Comparison of ENCODE assay signal across 12 mouse cellular contexts in genomic region chr3:121530546-121531258, GRCm38 (mm10). TPM values are rescaled to one million over a fixed set of nuclear protein-coding genes. Genes with fewer than 3 reads are reported as not detected.
DNase-seq lines count a peak whose midpoint lies in the region; ATAC-seq and TF ChIP-seq lines count a peak whose summit lies in the region.
"Had no signal": no experiment of that assay in that cellular context is flagged by ENCODE, and none has a peak within 500 bp of the region (broad histone marks: within the 10 kb centered on the region; RNA-seq: fewer than 3 reads in every experiment).

No protein-coding gene starts in this region.

- peaks cover 38% of the 10 kb centered on the region for H3K27me3 ChIP-seq in limb, embryonic 12.5 days
- H3K27me3 ChIP-seq in limb, embryonic 10.5 days (ENCODE audit: low read depth, poor library complexity, severe bottlenecking), result peaks cover 44% of the 10 kb centered on the region
- no peaks in the 10 kb centered on the region for H3K27me3 ChIP-seq in kidney, postnatal 0 days (ENCODE audit: insufficient read depth, low read length)
- no peaks in the 10 kb centered on the region for H3K27me3 ChIP-seq in lung, postnatal 0 days (replicated peaks; ENCODE audit: insufficient read depth, low read length)

- TF ChIP-seq EP300 in lung, postnatal 0 days (IDR thresholded peaks at IDR 0.05), result peak; percentile 66; the same call in 1 of the 2 replicates

- no peak for TF ChIP-seq CTCF in brain, embryonic 14.5 days (IDR thresholded peaks at IDR 0.05; ENCODE audit: borderline replicate concordance, extremely low read depth, insufficient read depth, insufficient read length)
- no peak for TF ChIP-seq CTCF in kidney, postnatal 0 days (IDR thresholded peaks at IDR 0.05; ENCODE audit: low read depth)
- TF ChIP-seq CTCF in lung, postnatal 0 days (IDR thresholded peaks at IDR 0.05), result no peak

- TF ChIP-seq POLR2A in brain, embryonic 14.5 days (IDR thresholded peaks at IDR 0.05; ENCODE audit: borderline replicate concordance, extremely low read depth, insufficient read depth, insufficient read length, poor library complexity, severe bottlenecking), result no peak

- no peak for ATAC-seq in limb, embryonic 12.5 days (ENCODE audit: insufficient number of reproducible peaks, insufficient read depth, low FRiP score, low TSS enrichment, low read depth)
- ATAC-seq in kidney, postnatal 0 days (replicated peaks; ENCODE audit: low FRiP score, low read depth), result peak; percentile 69
- ATAC-seq in lung, postnatal 0 days, result peak; percentile 55

- no peaks in the 10 kb centered on the region for H3K36me3 ChIP-seq in limb, embryonic 12.5 days
- H3K36me3 ChIP-seq in limb, embryonic 10.5 days, result no peaks in the 10 kb centered on the region
- H3K36me3 ChIP-seq in kidney, postnatal 0 days (ENCODE audit: insufficient read depth, low read length), result no peaks in the 10 kb centered on the region
- no peaks in the 10 kb centered on the region for H3K36me3 ChIP-seq in lung, postnatal 0 days (ENCODE audit: insufficient read depth, low read length)
- H3K36me3 ChIP-seq: midbrain, embryonic 10.5 days had no signal

- H3K4me3 ChIP-seq in limb, embryonic 12.5 days (replicated peaks), result no peak overlapping the region
- H3K4me3 ChIP-seq in limb, embryonic 10.5 days, result no peak overlapping the region
- no peak overlapping the region for H3K4me3 ChIP-seq in kidney, postnatal 0 days (replicated peaks; ENCODE audit: low read depth, low read length)
- H3K4me3 ChIP-seq in lung, postnatal 0 days (ENCODE audit: low read depth, low read length), result peak overlapping the region; percentile 2; the same call in 1 of the 2 replicates
- H3K4me3 ChIP-seq: midbrain, embryonic 10.5 days had no signal

- no peak overlapping the region for H3K9ac ChIP-seq in limb, embryonic 12.5 days (replicated peaks)
- no peak overlapping the region for H3K9ac ChIP-seq in kidney, postnatal 0 days (ENCODE audit: low read depth, low read length)
- H3K9ac ChIP-seq in lung, postnatal 0 days (replicated peaks; ENCODE audit: low read depth), result no peak overlapping the region

- H3K4me1 ChIP-seq in limb, embryonic 12.5 days (replicated peaks), result peaks cover 35% of the 10 kb centered on the region
- H3K4me1 ChIP-seq in limb, embryonic 10.5 days, result peaks cover 22% of the 10 kb centered on the region
- peaks cover 18% of the 10 kb centered on the region; the same call in 1 of the 2 replicates for H3K4me1 ChIP-seq in kidney, postnatal 0 days (replicated peaks; ENCODE audit: insufficient read depth, low read length)
- H3K4me1 ChIP-seq in lung, postnatal 0 days (ENCODE audit: insufficient read depth, low read depth, low read length), result peaks cover 4% of the 10 kb centered on the region; the same call in 1 of the 2 replicates

- 72% methylated on average over 10 of the region's 10 CpGs for WGBS in limb, embryonic 12.5 days
- WGBS in limb, embryonic 10.5 days, result 78% methylated on average over 10 of the region's 10 CpGs
- 38% methylated on average over 10 of the region's 10 CpGs for WGBS in kidney, postnatal 0 days
- WGBS in lung, postnatal 0 days, result 34% methylated on average over 10 of the region's 10 CpGs

- peak overlapping the region; percentile 18; the same call in 1 of the 2 replicates for H3K27ac ChIP-seq in limb, embryonic 12.5 days
- H3K27ac ChIP-seq in limb, embryonic 10.5 days, result no peak overlapping the region
- H3K27ac ChIP-seq in kidney, postnatal 0 days, result peak overlapping the region; percentile 71
- H3K27ac ChIP-seq in lung, postnatal 0 days (ENCODE audit: low read length), result peak overlapping the region; percentile 93
- H3K27ac ChIP-seq: midbrain, embryonic 10.5 days had no signal

- no peak overlapping the region for H3K4me2 ChIP-seq in limb, embryonic 12.5 days
- peak overlapping the region; percentile 59 for H3K4me2 ChIP-seq in kidney, postnatal 0 days (ENCODE audit: low read length)
- peak overlapping the region; percentile 67 for H3K4me2 ChIP-seq in lung, postnatal 0 days (replicated peaks; ENCODE audit: low read depth, low read length)

- DNase-seq in limb, embryonic 10.5 days (ENCODE audit: low spot score), result no peak
- peak; percentile 25 for DNase-seq in brain, embryonic 14.5 days (ENCODE audit: low read depth)
- DNase-seq in kidney, postnatal 0 days (ENCODE audit: low spot score), result peak; percentile 52
- peak; percentile 78 for DNase-seq in lung, postnatal 0 days (ENCODE audit: low spot score)
- DNase-seq in thymus, postnatal 4 days, result no peak
- DNase-seq in layer of hippocampus, adult 9-10 months (ENCODE audit: low spot score), result no peak
- no peak for DNase-seq in right cerebral cortex, postnatal 10 days (ENCODE audit: low spot score in 2 of 2)
- DNase-seq: cerebellum, postnatal 14 days; gastrocnemius, postnatal 10 days; heart, postnatal 10 days had no signal

- no peaks in the 10 kb centered on the region for H3K9me3 ChIP-seq in limb, embryonic 12.5 days
- H3K9me3 ChIP-seq in limb, embryonic 10.5 days (replicated peaks), result no peaks in the 10 kb centered on the region
- H3K9me3 ChIP-seq in kidney, postnatal 0 days (replicated peaks; ENCODE audit: low read length), result no peaks in the 10 kb centered on the region
- no peaks in the 10 kb centered on the region for H3K9me3 ChIP-seq in lung, postnatal 0 days (ENCODE audit: low read length)
- H3K9me3 ChIP-seq: midbrain, embryonic 10.5 days had no signal

RNA-seq across cellular contexts. Expression of gene Slc44a3, which starts 1.5 kb away (rescaled TPM):
- 0.65 and 1.5 TPM in 2 replicates for polyA plus RNA-seq in limb, embryonic 12.5 days (2016; fragmentation: Nextera tagmentation; extraction: Ambion mirVana)
- polyA plus RNA-seq in limb, embryonic 10.5 days (2016; fragmentation: Nextera tagmentation; extraction: Ambion mirVana), result 0.23 and 0.53 TPM in 2 replicates
- polyA plus RNA-seq in brain, embryonic 14.5 days (2012; rRNA removed), result 0.19 and 0.29 TPM in 2 replicates
- 16.9 and 18.2 TPM in 2 replicates for polyA plus RNA-seq in kidney, postnatal 0 days (2015; fragmentation: Nextera tagmentation; extraction: Ambion mirVana)
- polyA plus RNA-seq in lung, postnatal 0 days (2015; fragmentation: Nextera tagmentation; extraction: Ambion mirVana), result 45.4 and 48.7 TPM in 2 replicates

Comparison
In these comparisons a context has a peak if more than half of its experiments do, and no peak if none do; other contexts are left out.
1. DNase-seq: peak in brain, embryonic 14.5 days (single experiment), kidney, postnatal 0 days (single experiment) and lung, postnatal 0 days (single experiment); none in limb, embryonic 10.5 days (single experiment), thymus, postnatal 4 days (single experiment), layer of hippocampus, adult 9-10 months (single experiment) and right cerebral cortex, postnatal 10 days (0 of 2).